Mouse (Mus musculus) heart, adult 11 months (tissue): ENCODE measurements around the gene Sox5.

Experiments
- DNase-seq: peaks from one replicate; pipeline ENCODE4 v3.0.0; 2022

The Sox5 gene

DNA sequence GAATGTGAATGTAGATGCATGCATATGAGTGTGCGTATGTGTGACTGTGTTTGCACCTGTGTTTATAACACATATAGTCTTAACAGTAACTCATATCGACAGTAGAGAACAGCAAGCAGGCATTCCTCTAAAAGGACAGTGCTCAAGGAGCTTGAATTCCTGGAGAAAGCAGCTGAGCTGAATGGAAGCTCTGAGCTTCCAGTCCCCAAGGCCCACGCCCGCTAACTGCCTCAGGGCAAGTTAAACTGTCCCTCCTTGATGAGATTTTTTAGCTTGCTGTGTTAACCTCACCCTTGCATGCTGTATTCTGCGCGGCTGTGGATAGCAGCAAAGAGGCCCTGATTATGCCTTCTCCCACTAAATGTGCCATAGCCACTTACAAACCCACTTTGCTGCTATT, 388.6 kb downstream of the Sox5 start:
- DNase-seq, result peak; percentile 61

DNA sequence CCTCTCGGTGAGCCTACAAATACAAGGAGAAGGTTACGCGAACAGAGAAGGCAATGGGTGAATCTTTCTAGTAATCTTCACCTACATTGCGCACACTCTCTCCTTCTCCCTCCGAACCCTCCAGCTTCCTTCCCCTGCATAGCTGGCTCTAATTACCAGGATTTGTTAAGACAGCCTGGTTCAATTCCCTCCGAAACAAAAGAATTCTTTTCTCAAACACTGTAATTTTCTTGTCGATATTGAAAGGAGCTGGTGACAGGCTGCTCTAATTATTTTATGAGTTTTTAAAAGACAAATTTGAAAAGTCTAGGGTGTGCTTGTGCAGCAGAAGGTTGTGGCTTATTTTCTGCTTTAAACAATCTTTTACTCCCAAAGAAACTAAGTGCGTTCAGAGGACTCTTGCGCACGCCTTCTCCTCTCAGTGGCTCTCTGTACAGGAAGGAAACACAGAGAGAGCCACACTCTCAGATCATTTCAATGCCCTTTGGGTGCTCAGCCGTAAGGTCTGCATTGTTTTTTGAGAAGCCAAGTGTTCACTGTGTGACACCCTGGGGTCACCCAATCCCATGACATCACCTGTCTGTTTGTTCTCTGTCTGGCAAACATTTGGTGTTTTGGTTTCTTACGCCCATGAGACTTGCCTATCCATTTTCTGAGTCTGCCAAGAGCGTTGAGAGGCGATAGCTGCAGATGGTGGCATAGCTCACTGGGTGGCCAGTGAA, 392.3 kb downstream of the Sox5 start:
- DNase-seq, result peak; percentile 62

DNA sequence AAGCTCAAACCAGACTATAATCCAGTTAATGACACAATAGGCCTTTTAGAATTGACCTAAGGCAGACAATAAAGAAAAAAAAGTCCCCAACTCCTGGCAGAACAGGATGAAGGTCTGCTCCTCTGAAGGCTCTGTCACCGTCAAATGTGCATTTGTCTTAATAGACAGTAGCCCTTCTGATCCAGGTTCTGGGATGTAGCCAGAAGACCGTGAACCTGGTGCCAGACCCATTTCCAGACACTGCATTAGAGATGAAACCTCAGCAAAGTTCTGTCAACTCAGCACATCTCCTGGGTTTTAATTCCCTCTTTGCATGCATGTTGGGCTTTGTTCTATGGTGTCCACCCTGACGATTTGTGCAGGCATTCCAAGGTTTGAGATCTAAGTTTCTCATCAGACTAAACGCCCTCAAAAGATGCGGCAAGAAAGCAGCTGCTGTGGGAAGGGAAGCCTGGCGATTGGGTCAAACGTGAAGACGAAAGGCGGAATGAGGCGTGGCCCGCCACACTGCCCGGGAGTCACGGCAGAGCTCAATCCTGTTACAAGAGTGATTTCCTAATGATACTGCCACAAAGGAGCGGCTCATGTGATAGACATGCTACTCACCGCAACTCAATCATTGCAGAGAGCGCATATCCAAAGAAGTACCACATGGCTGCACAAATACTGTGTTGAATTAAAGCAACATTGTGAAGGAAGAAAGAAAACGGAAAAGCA, 394.1 kb downstream of the Sox5 start:
- DNase-seq, result peak; percentile 62

- DNase-seq, result peak; percentile 55
These were observed 401.1 kb downstream of the Sox5 start for GRCm38 (mm10) chr6:144380641-144381040.

DNA sequence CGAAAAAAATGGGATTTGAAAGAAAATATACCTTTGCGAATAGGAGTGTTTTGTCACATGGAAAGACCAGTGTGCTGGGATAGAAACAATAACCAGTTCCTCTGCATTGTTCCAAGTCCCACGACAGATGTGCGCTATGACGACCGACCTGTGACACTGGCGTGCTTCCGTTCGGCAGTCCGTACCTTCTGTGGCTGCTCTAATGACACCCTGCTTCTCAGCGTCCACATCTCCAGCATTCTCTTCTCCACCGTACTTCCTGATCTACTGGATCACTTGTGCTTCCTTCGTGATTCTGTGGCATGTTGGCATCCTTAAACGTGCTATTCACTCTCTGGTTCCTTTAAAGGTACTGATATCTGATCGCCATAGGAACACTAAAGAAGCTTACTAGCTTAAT, 401.6 kb downstream of the Sox5 start:
- peak; percentile 55 for DNase-seq

DNA sequence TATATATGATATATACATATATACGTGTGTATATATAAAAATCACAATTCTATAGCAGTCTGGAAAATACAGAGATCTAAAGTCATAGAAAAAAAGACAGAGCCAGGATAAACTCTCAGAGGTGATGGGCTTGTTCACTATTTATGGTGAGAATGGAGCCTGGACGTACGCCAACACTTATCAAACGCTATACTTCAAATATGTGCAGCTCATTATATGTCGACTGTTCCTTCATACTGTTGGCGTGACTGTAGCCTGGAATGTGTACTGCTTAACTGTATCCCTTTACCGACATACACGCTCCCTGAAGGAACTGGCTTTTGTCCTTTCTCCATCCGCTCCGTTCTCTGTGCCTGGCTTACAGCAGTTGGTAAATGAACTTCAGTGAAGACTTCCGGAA, 407.0 kb downstream of the Sox5 start:
- DNase-seq, result no peak

DNA sequence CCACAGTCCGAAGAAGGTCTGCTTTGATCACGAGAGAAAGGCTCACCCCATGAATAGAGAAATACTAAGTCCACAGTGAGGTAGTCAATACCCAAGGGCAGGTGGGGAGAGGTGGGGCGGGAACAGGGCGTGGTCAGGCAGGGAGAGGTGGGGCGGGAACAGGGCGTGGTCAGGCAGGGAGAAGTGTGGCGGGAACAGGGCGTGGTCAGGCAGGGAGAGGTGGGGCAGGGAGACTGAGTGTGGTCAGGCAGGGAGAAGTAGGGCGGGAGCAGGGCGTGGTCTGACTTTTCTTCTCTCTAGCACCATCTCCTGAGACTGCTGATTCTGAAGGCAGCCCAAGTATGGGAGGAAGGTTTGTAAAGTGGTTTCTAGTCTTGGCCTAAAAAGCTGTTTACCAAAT, 411.1 kb downstream of the Sox5 start:
- peak; percentile 63 for DNase-seq

- DNase-seq, result peak; percentile 33
These were observed 414.1 kb downstream of the Sox5 start for GRCm38 (mm10) chr6:144367626-144368077.

DNA sequence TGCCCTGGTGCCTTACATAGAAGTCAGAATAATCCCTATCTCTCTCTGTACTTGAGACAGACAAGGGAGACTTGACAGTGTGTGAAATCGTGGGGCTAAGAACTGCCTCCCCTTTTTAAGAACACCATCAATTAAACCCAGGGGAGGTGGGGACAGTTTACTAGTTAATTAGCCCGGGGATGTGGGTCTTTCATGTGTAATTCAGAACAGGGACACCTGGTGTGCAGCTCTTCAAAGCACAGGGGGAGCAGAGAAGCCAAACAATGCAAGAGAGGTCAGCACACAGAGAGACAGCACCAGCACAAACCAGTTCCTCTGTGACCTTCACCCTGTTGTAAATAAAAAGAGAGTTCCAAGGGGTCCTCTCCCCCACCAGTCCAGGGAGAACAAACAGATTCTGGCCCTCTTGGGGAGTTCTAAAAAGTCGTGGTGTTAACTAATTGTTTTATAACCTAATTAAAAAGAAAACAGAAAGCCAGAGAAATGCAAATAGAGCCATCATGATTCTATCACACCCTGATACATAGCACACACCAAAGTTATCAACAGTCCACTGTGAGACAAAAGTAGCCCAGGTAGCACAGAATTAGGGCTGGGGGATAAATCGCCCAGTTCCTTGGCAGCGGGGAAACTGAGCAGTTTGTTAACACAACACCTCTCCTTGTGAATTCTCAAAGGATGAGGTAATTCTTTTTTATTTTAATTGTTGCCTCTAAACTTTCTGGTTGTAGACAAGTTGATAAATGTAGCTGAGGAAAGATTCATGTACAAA, 420.3 kb downstream of the Sox5 start:
- DNase-seq, result peak; percentile 72

DNA sequence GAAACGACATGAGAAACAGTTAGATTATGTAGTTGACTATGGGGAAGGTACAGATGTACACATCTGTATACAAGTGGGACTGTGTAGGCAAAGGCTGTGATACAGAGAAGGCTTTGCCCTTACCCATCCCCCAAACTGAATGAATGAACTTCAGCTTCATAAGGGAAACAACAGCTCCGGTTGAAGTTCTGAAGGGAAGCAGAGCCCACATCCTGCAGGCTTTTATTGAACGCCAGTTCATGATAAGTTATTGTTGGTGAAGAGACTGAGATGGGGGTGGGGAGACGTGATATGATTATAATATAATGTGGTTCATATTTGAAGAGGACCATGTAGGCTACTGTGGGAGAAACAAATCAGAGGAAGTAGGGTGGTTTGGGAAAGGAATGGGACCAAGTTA, 424.7 kb downstream of the Sox5 start:
- peak; percentile 23 for DNase-seq

DNA sequence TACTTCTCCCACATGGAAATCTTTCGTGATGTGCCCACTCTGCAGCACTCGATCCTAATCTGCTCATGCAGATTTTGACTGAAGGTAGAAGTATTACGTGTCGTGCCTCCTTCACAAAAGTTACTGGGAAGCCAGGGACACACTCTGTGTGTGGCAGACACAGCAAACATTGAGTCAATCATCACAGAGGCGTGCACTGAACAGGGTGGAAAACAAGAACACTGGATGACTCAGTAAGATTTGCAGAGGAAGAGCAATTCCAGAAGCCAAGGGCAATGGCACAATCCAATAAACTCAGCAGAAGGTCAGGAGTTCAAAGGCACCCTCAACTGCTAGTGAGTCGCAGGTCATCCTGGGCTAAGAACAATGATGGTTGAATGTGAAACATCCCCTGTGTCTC, 430.7 kb downstream of the Sox5 start:
- DNase-seq, result peak; percentile 5

DNA sequence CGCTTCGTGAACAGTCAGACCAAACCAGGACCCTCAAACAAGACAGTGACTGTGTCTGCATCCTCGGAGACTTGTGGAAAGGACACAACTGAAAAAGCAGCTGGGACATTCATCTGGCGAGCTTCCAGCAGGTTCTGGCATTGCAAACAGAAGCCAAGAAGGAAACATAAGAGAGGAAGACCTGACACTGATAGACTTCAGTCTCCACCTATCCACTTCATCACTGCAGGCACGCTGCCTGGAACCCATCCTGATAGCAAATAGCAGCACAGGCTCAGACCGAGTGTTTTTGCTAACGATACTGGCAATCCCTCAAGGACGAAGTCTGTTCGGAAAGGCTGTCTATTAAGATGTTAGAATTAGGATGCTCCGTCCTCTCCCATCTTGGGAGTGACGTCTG, 438.4 kb downstream of the Sox5 start:
- peak; percentile 84 for DNase-seq

GRCm38 (mm10) chr6:144339554-144339953, 442.2 kb downstream of the Sox5 start:
- DNase-seq, result peak; percentile 61

- peak; percentile 22 for DNase-seq
These were observed 442.8 kb downstream of the Sox5 start for GRCm38 (mm10) chr6:144339006-144339405.

DNA sequence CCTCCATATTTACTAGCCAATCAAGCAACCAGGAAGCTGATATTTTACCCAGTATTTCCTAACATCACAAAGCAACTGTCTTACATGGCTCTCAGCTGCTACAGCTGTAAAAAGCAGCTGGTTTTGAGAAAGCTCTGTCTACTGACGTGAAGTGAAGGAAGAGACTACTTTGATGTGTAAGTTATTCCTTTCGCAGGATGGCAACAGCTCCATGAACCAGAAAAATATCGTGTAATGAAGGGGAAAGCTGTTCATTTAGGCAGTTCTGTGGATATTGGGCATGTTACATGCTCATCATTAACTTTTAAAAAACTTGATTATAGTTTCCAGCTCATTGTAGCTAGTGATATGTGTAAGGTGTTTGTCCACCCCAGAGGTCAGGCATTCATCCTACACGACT, 443.6 kb downstream of the Sox5 start:
- peak; percentile 6 for DNase-seq

DNA sequence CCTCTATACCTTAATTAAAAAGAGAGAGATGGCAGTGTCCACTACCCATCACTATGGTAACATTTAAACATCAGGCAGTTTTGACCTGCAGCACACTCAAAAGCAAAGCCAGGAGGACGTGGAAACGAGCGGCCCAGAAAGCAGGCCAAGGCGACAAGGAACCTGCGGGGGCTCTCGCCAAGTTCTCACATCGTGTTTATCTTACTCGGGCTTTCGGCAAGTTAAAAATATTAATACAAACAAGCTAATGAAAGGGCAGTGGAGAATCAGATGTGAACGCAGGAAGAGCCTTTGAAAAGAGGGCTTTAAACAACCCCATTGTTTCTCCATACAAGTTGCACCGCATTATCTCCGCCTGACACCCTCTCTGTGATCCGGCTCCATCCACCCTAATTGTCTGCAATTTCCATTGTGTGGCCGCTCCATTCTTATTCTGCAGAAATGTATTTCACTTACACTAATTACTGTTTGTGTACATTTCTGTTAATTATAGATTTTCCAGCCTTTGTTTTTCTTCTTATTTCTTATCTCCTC, 444.3 kb downstream of the Sox5 start:
- DNase-seq, result peak; percentile 73

GRCm38 (mm10) chr6:144336789-144337188, 445.0 kb downstream of the Sox5 start:
- peak; percentile 58 for DNase-seq

DNA sequence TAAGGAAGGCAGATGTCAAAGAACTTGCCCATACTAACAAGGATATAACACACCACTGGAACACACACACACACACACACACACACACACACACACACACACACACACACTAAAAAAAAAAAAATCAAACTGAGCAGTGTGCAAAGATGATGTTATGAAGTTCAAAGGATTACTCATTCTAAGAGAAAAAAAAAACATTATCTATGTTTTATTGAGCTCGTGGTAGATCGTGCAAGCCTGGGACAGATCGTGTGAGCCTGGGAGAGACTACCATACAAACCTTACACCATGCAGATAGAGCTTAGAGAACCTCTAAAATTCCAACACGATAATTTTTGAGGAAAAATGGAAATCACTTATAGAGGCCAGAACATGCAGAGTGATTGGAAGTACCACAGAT, 448.6 kb downstream of the Sox5 start:
- DNase-seq, result no peak

DNA sequence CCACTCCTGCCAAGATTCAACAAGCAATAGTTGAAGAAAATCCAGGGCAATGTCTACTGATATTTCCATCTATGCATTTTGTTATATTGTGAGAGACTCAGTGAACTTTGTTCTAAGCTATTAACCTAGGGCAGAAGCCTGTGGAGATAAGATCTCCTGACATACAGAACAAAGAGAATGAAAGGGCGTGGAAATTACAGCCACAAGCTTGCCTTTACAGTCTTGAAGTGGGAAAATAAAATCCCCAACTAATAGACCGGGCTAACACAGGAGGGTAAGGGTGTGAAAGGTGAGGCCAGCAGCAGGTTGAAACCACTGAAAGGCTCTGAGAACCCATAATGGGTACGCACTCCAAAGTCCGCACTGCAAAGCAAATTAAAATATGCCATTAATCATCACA, 449.8 kb downstream of the Sox5 start:
- peak; percentile 21 for DNase-seq

DNA sequence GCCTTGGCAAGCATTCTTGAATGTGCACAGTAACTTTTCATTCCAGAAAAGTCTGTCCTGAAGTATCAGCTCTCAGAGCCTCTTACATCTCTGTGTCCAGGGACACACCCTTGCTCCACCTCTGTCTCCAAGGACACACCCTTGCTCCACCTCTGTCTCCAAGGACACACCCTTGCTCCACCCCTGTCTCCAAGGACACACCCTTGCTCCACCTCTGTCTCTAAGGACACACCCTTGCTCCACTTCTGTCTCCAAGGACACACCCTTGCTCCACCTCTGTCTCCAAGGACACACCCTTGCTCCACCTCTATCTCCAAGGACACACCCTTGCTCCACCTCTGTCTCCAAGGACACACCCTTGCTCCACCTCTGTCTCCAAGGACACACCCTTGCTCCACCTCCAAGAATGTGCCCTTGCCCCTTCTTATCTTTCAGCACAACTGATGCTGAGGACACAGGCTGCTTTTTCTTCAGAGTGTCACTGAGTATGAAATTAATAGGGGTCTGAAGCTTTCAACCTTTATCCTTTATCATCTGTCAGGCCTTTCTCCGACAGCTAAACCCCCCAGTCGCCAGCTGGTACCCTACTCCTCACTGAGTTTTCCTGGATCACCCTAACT, 452.4 kb downstream of the Sox5 start:
- DNase-seq, result peak; percentile 64

- peak; percentile 62 for DNase-seq
These were observed 453.0 kb downstream of the Sox5 start for GRCm38 (mm10) chr6:144328779-144329178.

DNA sequence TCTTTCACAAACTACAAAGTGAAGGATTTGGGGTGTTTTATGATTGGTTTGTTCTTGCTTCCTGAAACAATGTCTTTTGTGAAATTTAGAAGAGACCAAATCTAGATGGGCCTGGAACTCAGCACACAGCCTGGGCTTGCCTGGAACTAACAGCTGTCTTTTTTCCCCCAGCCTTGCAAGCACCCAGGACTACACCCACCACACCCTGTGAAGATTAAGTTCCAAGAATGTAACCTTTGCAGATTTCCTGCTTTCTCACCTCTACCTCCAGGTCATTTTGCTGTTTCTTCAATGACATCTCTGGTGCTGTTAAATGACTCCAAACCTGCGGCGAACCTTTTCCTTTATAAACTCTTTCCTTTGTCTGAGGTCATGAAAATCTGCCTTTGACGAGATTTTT, 455.0 kb downstream of the Sox5 start:
- DNase-seq, result peak; percentile 25

DNA sequence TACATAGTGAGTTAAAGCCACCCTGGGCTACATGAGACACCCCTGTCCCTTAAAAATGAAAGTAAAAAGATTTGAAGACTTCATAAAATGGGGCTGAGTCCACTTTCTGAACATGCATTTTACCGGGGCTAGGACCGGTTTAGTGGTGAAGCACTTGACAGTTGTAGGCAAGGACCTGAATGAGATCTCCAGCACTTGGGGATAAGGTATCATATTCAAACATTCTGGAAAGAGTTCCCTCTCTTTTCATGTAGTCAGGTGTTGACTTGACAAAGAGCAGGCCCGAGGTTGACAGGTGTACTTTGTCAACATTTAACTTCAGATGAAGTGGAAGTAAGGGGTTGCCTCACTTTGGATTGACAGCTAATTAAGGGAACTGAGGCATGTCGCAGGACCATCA, 458.4 kb downstream of the Sox5 start:
- peak; percentile 36 for DNase-seq
